Mouse (Mus musculus) liver, adult 2 months (tissue): Measurements from ENCODE around the gene Mmp9.

ENCODE experiments used
- CTCF ChIP-seq: fragments of 200-500 bp; IDR thresholded peaks from 2 replicates; pipeline ENCODE4 v1.5.1; 2011; ENCODE audit warnings: low read depth, low read length, control low read depth
- POLR2A ChIP-seq: fragments of 200-500 bp; IDR thresholded peaks from 2 replicates; pipeline ENCODE4 v1.6.1; 2011; ENCODE audit warnings: low read length, control low read depth; ENCODE audit not compliant: insufficient read depth; ENCODE audit errors: extremely low read depth

- TF ChIP-seq CTCF (no peak), POLR2A (no peak)
These were observed 46.5 kb upstream of the Mmp9 start for GRCm38 (mm10) chr2:164894048-164894447.
